Mouse (Mus musculus) 3134 (cell line): ENCODE measurements around the gene Mthfs.
"Not testable (repeated sequence)": the region's sequence is repeated elsewhere in the genome, so short reads cannot be mapped to it uniquely, and the experiment has no call there.

Experiments used
- DNase-seq: peaks from one replicate; pipeline ENCODE4 v3.0.0-alpha.2; 2011; ENCODE audit warnings: low spot score; ENCODE audit not compliant: insufficient read length; ENCODE audit errors: extremely low read depth

Mthfs gene

DNA sequence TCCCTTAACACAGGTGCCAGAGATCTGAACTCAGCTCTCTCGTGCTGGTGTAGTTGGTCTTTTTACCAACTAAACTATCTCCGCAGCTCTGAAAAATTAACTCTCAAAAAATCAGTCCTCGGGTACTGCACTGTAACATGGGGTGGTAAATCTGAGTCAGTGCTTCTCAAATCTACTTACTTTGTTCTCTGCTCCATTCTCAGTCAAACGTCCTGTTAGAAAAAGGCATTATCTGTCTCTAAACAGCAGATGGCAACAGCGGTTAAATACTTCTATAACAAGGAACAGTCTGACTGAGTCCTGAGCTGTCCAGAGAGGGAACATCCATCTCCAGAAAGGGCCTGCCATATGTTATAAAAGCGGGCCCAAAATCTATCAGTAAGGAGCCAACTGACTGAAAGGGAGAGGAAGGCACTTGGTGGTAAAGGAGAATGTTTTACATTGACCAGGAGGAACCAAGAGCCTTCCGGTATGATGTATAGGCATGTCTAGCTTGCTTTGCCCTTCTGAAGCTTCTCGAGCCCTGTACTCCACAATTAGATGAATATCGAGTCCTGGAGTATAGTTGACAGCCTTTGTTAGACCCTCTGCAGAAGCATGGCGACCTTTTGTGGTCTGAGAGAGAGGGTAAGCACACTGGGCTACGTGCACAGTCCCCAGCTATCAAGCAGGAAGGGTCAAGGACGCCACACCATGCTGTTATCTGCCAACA, at the start of gene Mthfs:
TSS of gene Mthfs (plus strand) at position 324 of the 712 bp plus-strand sequence.
- not testable (repeated sequence) for DNase-seq

DNA sequence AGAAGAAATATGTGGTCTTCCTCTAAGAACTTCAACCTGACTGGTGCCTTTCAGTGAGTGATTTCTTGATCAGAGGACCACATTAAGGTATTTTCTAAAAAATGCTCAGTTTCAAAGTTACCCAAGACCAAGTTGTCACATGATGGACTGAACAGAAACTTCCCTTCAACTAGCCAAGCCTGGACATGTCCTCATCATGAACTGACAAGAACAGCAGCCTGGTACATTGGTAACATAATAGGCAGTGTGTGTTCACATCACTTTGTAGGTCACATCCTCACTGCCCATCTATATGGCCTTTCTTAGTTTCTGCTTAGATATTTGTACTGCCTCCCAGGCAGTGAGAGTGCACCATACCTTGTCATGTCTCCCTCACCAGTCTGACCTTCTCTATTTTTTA, 37.9 kb upstream of the Mthfs start:
- not testable (repeated sequence) for DNase-seq

DNA sequence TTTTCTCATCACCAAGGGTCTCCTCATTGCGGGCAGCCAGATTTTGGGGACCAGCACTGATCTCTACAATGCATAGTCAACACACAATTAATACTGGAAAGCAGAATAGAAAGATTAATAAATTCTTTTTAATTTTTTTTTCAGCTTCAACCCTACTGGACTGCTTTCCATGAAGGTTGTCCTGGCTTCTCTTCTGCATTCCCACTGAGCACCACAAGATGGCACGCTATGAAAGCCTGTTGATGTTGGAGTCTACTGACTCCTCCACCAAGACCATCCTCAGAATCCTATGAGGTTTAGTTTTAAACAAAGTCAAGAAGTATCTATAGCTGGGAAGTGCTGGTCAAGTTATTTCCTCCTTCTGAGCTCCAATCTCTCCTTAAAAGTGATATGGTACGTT, 31.6 kb upstream of the Mthfs start:
- DNase-seq = not testable (repeated sequence)

DNA sequence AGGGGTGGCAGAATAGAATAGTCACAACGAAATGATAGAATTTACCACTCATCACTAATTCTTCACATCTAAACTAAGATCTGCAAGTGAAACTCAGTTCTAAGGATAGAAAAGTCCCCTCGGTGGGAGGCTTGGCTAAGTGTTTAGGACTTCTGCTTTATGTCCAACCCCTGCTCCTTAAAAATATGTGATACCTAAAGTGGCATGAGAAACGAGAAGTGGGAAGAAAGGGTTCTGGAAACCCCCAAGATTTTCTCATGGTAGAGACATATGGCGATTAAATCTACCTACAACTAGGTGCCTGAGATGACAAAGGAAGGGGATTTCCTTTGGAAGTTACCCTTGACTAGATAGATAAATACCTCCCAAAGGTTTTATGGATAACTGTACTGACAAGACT, 31.0 kb upstream of the Mthfs start:
- not testable (repeated sequence) for DNase-seq

DNA sequence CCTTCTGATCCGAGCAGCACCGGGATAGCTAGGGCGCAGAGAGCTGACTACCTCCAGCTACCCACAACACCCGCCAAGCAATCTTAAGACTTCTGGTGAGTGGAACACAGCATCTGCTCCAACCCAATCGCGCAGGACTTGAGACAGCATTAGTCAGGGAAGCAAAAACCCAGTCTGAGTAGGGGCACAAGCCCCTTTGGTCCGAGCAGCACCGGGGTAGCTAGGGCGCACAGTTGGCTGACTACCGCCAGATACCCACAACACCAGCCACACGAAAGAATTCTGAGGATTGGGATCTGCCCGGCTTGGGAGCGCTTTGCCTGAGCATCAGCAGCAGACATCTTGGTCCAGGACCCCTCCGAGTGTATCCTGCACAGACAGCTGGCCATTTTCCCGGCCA, 23.5 kb upstream of the Mthfs start:
- DNase-seq = not testable (repeated sequence)

DNA sequence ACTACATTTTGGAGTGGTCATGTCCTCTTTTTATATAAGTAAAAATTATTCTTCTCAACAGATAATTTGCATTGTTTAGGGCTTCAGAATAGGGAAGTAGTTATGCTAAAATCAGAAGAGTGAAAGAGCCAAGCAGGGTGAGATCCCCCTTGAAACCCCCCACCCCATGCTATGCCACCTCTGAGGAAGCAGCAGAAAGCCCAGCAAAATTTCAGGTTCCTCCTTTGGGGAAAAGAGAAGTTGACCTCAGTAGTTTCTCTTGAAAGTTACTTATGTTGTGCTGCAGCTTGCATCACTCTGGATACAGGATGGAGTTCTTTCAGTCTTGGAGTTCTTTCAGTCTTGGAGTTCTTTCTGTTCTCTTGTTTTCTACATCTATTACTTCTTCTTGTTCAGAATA, 15.0 kb upstream of the Mthfs start:
- DNase-seq = not testable (repeated sequence)

DNA sequence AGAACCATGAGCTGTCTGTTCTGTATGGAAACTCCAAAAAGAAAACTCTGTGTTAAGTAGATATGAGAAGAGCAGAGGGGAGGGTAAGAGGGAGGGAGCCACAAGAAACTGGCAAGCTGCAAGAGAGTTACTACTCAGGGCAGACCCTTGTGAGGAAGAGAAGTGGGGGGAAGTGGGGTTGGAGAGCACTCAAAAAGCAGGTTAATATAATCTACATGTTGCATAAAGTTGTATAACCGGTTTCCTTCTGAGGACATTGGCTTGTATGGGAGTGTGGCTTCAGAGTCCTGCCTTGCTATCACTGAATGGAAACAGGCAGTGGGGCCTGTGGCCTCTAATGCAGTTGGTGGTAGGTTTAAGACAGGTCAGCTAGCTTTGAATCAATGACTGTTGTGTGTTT, 13.0 kb upstream of the Mthfs start:
- not testable (repeated sequence) for DNase-seq

DNA sequence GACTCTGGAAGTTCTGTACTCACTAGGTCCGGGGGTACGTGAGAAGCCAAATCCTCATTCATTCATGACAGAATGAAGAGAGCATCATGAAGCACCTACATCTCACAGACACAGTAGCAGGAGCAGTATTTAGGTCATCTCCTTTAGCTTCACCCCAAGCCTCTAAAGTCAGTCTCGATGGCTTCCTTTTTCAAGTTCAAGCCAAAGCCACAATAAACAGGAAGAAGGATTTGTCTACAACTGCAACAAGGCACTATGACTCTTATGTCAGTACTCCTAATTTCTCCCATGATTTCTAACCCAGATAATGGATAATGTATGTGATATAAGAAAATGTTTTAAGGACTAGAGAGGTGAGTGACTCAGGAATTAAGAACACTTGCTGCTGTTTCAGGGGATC, 12.1 kb upstream of the Mthfs start:
- not testable (repeated sequence) for DNase-seq

DNA sequence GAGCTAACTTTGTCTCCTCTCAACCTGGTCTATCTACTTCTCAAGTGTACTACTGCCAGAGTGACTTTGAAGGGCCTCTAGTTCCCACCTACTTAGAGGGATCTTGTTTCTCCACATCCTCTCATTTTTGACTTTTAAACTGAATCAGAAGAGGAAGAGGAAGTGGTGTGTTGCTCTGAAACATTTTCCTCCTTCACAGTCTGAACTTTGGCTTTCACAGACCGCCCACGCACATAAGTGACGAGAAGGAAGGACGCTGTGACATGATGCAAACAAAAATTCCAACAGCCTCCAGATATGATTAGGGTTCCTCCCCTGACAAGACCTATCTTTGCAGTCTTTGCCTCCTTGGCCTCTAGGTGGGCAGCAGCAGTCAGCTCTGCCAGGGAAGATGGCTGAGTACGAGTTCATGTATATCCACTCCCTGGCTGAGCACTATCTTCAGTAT, 11.5 kb upstream of the Mthfs start, which contains the start of the genes Bcl2a1b and Gm29094:
TSS of gene Bcl2a1b (plus strand) at position 241 of the 448 bp plus-strand sequence.
TSS of gene Gm29094 (plus strand) at position 411 of the 448 bp plus-strand sequence.
- not testable (repeated sequence) for DNase-seq

DNA sequence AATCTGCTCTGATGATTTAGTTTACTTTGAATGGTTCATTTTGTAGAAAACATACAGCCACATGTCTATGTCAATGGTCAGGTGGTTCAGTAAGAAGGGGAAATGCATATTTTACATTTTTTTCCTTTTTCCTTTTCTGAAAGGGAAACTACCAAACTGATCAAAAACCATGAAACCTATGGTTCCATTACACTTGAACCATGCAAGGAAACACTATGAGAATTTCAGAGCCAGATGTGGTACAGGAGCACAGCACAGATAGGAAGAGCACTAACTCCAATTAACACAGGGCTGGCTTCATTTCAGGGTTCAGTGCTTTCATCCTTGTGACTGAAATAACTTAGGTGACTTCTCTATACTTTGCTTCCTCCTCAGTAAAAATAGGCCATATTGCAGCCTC, 8.2 kb upstream of the Mthfs start:
- DNase-seq = not testable (repeated sequence)

DNA sequence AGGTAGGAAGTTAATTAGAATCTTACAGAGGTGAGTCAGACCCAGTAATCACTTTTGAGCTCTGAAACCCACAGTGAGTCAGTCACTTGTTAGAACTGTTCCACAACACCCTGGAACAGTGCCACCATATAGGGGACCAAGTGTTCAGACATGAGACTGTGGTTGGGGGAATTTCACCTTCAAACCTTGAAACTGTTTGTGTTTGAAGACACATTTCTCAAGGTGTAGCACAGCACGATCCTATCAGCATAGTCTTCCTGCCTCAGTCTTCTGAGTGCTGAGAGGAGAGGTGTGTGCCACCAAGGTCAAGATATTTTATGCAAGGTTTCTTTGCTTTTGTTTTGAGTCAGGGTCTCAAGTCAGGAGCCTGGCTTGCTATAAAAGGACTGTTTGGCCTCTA, 1.5 kb upstream of the Mthfs start:
- not testable (repeated sequence) for DNase-seq

DNA sequence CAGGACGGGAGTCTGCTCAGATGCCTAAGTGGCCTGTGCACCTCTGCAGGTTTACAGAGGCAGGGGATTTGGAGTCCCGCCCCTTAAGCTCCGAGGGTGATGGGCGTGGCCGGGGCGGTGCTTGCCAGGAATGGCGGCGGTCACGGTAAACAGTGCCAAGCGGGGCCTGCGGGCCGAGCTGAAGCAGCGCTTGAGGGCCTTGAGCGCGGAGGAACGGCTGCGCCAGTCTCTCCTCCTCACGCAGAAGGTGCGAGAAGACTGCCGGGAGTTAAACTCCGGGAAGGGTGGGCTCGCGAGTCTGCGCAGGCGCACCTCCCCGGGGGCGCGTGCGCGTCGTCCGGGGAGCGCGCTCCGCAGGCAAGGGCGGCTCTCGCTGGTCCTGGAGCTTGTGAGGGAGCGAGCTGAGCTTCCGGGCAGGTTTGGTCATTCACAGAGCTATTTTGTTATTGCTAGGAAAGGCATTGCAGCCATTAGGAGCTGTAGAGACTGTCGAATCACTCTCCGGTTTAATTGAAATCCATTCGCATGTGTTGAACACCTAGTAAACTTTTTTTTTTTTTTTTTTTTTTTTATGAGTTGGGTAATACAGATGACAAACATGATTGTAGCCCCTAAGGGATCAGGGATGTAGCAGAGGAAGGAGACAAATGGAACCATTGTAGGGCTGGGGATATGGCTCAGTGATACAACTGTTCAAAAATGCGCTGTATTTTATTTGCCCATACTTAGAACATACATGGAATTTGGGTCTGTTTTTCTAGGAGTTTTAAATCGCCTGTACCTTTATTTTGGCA, 786 bp downstream of the Mthfs start:
- DNase-seq = peak; percentile 43

DNA sequence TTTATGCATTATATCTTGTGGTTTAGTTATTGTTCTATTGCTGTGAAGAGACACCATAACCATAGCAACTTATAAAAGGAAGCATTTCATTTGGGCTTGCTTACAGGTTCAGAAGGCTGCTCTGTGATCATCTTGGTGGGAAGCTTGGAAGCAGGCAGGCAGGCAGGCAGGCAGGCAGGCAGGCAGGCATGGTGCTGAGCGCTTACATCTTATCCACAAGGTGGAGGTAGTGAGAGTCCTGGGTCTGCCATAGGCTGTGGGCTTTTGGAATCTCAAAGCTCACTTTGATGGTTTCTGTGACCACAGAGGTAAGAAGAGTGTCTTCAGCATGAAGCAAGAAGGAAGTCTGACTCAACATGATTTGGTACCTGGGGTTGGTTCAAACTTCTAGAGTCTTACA, 2.0 kb downstream of the Mthfs start:
- DNase-seq = not testable (repeated sequence)

DNA sequence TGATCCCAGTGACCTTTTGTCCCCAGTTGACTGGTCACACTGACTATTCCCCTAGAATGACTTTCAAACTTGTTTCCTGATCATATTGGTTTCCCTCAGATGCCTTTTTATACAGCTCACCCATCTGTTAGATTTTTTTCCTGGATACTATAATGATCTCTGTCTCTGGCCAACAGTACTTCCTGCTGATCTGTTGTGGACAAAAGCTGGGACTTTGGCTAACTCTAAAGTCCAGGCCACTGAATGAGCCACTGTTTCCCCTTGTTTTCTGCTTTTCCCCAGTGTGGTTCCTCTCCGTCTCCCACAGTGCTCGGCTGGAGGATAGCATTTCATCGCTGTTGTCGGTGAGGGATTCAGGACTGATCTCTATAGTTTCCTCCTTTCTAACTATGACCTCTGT, 7.7 kb downstream of the Mthfs start:
- DNase-seq = not testable (repeated sequence)

DNA sequence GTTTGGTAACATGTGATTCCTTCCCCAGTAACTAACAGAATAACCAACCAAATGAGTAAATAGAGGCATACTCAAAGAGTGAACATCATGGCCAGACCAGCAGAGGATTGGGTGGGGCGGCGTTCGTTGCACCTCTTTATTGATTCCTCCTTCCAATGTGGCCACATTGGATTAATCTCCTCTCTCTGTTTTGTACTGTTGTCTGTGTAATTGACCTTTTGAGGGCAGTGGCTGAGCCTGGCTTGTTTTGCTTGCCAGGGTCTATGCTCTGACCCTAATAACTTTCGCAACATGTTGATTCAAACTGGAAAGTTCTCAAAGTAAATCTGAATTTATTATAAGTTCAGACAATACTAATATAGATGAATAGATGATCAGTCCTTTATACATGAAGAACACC, 9.2 kb downstream of the Mthfs start:
- not testable (repeated sequence) for DNase-seq

DNA sequence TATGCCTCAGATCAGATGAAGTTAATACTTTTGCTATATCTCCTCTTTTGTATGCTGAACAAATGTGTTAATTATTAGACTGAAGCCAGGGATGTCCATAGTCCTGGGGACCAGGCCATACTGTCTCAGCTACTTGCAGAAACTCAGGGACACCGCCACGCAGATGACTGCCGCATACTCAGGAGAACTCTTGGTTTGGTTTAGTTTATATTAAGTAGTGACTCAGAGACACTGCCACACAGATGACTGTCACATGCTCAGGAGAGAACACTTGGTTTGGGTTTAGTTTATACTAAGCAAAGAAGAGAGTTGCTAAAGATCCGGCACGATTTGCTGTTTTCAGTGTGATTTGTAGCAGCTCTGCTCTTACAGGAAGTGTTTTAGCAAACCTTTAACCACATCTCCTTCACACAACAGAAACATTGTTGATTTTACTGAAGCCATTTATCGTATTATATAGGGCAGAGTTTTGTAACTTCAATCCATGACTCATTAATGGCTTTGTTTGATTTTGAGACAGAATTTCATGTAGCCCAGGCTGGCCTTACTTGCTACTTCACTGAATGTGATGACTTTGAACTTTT, 10.3 kb downstream of the Mthfs start:
- DNase-seq = not testable (repeated sequence)

DNA sequence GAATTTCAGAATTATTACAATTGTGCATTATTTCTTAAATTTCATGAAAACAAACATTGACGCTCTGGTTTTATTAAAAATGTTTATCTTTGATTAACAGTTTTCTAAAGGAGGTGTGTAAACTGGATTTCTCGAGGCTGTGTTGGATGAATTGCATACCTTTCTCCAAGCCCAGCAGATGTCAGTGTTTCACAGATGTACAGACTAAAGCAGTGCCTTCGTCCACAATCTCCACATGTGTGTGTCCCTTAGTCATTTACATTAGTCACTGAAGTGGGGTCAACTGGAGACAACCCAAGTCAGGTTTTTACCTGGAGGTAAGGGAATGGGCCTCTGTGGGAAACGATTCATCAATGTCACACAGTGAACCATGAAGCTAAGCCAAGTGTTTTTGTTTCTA, 15.6 kb downstream of the Mthfs start:
- no peak for DNase-seq

DNA sequence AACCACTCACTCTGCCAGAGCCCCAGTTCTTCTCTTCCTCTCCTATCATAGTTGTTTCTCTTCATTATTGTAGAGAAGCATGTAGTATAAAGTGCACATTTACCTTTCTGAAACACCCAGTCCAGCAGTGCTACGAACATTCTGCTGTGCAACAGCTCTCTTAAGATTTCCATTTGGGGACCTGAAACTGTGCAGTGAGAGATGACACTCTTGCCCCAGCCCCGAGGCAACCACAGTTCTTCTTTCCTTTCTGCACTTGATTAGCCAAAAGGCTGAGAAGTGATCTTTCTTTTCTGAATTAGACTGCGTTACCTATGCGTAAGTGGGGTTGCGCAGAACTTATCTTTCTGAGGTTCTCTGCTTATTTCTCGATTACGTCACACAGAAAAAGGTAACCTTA, 17.6 kb downstream of the Mthfs start:
- no peak for DNase-seq

DNA sequence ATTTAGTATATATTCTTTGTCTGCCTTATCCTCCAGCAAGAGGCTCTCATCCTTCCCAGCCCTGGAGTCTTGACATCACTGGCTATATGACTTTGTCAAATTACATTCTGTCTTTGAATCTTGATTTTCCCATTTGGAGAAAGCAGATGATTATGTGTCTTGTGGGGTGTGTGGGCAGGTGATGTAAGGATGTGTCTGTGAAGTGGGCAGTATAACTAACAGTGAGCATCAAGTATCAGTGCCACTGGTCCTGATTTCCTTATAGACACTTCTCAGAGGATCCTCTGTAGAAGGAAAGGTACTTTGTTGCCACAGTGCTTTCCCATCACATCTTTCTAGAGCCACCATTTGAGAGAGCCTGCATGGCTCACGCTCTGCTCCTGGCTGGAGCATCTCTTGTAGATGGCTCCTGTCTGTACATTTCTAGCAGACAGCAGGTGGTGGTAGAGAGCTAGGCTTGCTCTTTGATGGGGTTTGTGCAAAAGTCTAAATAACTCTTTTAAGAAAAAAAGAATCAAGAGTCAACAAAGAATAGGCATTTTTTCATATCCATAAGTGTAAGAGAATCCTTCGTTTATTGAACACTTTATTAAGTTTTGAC, 20.5 kb downstream of the Mthfs start:
- not testable (repeated sequence) for DNase-seq

DNA sequence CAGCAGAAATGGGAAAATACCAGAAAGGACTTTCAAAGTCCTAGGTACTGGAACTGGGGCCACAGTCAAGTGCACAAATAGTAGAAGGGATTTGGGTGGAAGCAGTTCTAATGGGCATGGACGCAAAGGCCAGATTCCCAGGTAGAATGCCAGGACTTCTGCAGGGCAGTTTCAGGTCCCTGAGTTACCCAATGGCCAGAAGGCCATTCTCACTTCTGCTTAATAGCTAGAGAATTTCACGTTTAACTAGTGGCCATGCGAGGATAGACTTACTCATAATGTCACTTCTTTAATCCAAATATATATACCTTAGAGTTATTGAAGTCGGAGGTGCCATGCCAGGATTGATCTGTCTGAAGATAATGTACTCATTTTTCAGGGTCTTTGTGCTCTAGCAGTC, 26.7 kb downstream of the Mthfs start:
- not testable (repeated sequence) for DNase-seq

DNA sequence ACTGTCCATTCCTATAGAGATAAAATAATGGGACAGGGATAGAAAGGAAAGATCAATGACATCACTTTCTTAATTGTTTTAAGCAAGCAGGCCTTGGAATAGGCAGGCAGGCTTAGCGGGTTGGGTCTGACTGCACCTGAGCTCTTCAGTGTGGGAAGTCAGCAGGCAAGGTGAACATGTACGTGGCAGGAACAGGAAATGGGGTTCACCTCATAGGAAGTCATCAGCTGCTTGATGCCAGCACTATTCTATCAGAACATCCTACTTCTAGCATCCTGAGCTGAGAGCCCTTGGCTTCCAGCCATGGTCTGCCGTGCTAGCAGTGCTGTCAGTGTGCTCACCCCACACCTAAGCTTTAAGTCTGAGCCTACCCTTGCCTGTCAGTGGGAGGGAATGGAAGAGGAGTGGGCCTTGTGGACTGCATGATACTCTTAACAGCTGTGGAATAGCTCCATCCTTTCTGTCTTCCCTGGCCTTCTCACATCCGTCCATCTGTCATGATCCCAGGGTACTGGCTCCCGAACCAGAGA, 28.6 kb downstream of the Mthfs start:
- DNase-seq = not testable (repeated sequence)
